Mouse (Mus musculus) MEL (cell line): ENCODE results near the gene Urod. TPM values are rescaled to one million over a fixed set of nuclear protein-coding genes. Genes with fewer than 3 reads are reported as not detected.

Experiments
- DNase-seq: peaks from one replicate; pipeline ENCODE4 v3.0.0; 2011; ENCODE audit warnings: low read depth, low spot score
- H3K27ac ChIP-seq: 2 replicates; pipeline ENCODE4 v1.5.1; 2012; ENCODE audit warnings: low read depth, mild to moderate bottlenecking, control low read depth, low read length, moderate library complexity; ENCODE audit not compliant: control insufficient read depth
- H3K27me3 ChIP-seq, 2 experiments: fragments of 150-350 bp in 1 of 2; sonication (generic) in 1 of 2; 2 replicates each; pipeline ENCODE4 v1.6.1; 2012; ENCODE audit warnings: low read length in 2 of 2, mild to moderate bottlenecking in 2 of 2, improper control_type of control experiment in 1 of 2, moderate library complexity in 1 of 2; ENCODE audit not compliant: insufficient read depth in 2 of 2, control insufficient read depth in 1 of 2
- H3K36me3 ChIP-seq, 2 experiments: 2 replicates each; pipeline ENCODE4 v1.6.1; 2012 to 2014; ENCODE audit warnings: low read length in 2 of 2, improper control_type of control experiment in 1 of 2, inconsistent platforms in 1 of 2, mild to moderate bottlenecking in 1 of 2; ENCODE audit not compliant: insufficient read depth in 2 of 2, control insufficient read depth in 1 of 2
- H3K4me1 ChIP-seq, 2 experiments: fragments of 150-350 bp in 1 of 2; sonication (generic) in 1 of 2; 2 replicates each; pipeline ENCODE4 v1.6.1; 2012; ENCODE audit warnings: low read length in 2 of 2, improper control_type of control experiment in 1 of 2, mild to moderate bottlenecking in 1 of 2; ENCODE audit not compliant: insufficient read depth in 2 of 2, control insufficient read depth in 1 of 2
- H3K4me3 ChIP-seq, 2 experiments: fragments of 150-350 bp in 1 of 2; sonication (generic) in 1 of 2; 2 replicates each; pipeline ENCODE4 v1.5.1; 2012; ENCODE audit warnings: low read depth in 2 of 2, low read length in 2 of 2, mild to moderate bottlenecking in 2 of 2, moderate library complexity in 2 of 2, control low read depth in 1 of 2, improper control_type of control experiment in 1 of 2; ENCODE audit not compliant: control insufficient read depth in 1 of 2, insufficient read depth in 1 of 2
- H3K79me2 ChIP-seq: 2 replicates; pipeline ENCODE4 v1.6.1; 2012; ENCODE audit warnings: mild to moderate bottlenecking, low read length, moderate library complexity; ENCODE audit not compliant: control insufficient read depth, poor library complexity, insufficient read depth
- H3K9ac ChIP-seq: 2 replicates; pipeline ENCODE4 v1.6.1; 2012; ENCODE audit warnings: low read depth, mild to moderate bottlenecking, control low read depth, low read length, moderate library complexity; ENCODE audit not compliant: control insufficient read depth, poor library complexity, severe bottlenecking
- H3K9me3 ChIP-seq: fragments of 150-350 bp; sonication (generic); replicated peaks from 2 replicates; pipeline ENCODE4 v1.6.1; 2012; ENCODE audit warnings: mild to moderate bottlenecking, low read length, improper control_type of control experiment, moderate library complexity; ENCODE audit not compliant: insufficient read depth
- CHD2 ChIP-seq: IDR thresholded peaks from 2 replicates; pipeline ENCODE4 v1.6.1; 2011; ENCODE audit warnings: low read length, improper control_type of control experiment
- ETS1 ChIP-seq: IDR thresholded peaks from 2 replicates; pipeline ENCODE4 v1.6.1; 2012; ENCODE audit warnings: low read depth, mild to moderate bottlenecking, inconsistent platforms, low read length, improper control_type of control experiment, moderate library complexity
- GATA1 ChIP-seq: IDR thresholded peaks from 2 replicates; pipeline ENCODE4 v1.6.1; 2011; ENCODE audit warnings: low read depth, low read length, improper control_type of control experiment
- HCFC1 ChIP-seq: IDR thresholded peaks from 2 replicates; pipeline ENCODE4 v1.6.1; 2012; ENCODE audit warnings: low read depth, mild to moderate bottlenecking, inconsistent platforms, low read length, improper control_type of control experiment, moderate library complexity
- JUND ChIP-seq: IDR thresholded peaks from 2 replicates; pipeline ENCODE4 v1.6.1; 2011; ENCODE audit warnings: low read depth, mild to moderate bottlenecking, improper control_type of control experiment, low read length
- MAX ChIP-seq: IDR thresholded peaks from 2 replicates; pipeline ENCODE4 v1.6.1; 2011; ENCODE audit warnings: low read length, improper control_type of control experiment
- MEF2A ChIP-seq: IDR thresholded peaks from 2 replicates; pipeline ENCODE4 v1.6.1; 2014; ENCODE audit warnings: low read depth, mild to moderate bottlenecking, inconsistent platforms, low read length, improper control_type of control experiment; ENCODE audit not compliant: poor library complexity, insufficient replicate concordance, severe bottlenecking; ENCODE audit errors: extremely low read depth
- MXI1 ChIP-seq: IDR thresholded peaks from 2 replicates; pipeline ENCODE4 v1.6.1; 2011; ENCODE audit warnings: mild to moderate bottlenecking, low read depth, low read length, improper control_type of control experiment
- MYB ChIP-seq: IDR thresholded peaks from 2 replicates; pipeline ENCODE4 v1.6.1; 2011; ENCODE audit warnings: mild to moderate bottlenecking, low read depth, low read length, improper control_type of control experiment
- MYC ChIP-seq: IDR thresholded peaks from 2 replicates; pipeline ENCODE4 v1.6.1; 2011; ENCODE audit warnings: low read depth, mild to moderate bottlenecking, low read length, improper control_type of control experiment, moderate library complexity
- NRF1 ChIP-seq: IDR thresholded peaks from 2 replicates; pipeline ENCODE4 v1.6.1; 2014; ENCODE audit warnings: low read depth, mild to moderate bottlenecking, inconsistent platforms, low read length, improper control_type of control experiment, moderate library complexity; ENCODE audit not compliant: poor library complexity, insufficient read depth, severe bottlenecking
- POLR2A ChIP-seq, 2 experiments: IDR thresholded peaks; 2 replicates each; pipeline ENCODE4 v1.6.1; 2011 to 2012; ENCODE audit warnings: low read length in 2 of 2, mild to moderate bottlenecking in 2 of 2, control low read depth in 1 of 2, improper control_type of control experiment in 1 of 2, low read depth in 1 of 2, moderate library complexity in 1 of 2; ENCODE audit not compliant: control insufficient read depth in 1 of 2, insufficient read depth in 1 of 2, poor library complexity in 1 of 2
- POLR2AphosphoS2 ChIP-seq: IDR thresholded peaks from 2 replicates; pipeline ENCODE4 v1.6.1; 2011; ENCODE audit warnings: low read length, improper control_type of control experiment
- RAD21 ChIP-seq: IDR thresholded peaks from 2 replicates; pipeline ENCODE4 v1.6.1; 2011; ENCODE audit warnings: mild to moderate bottlenecking, low read depth, low read length, improper control_type of control experiment
- RCOR1 ChIP-seq: IDR thresholded peaks from 2 replicates; pipeline ENCODE4 v1.6.1; 2012; ENCODE audit warnings: low read depth, mild to moderate bottlenecking, inconsistent platforms, low read length, improper control_type of control experiment
- SIN3A ChIP-seq: IDR thresholded peaks from 2 replicates; pipeline ENCODE4 v1.6.1; 2012; ENCODE audit warnings: low read length, improper control_type of control experiment, inconsistent platforms
- SMC3 ChIP-seq: IDR thresholded peaks from 2 replicates; pipeline ENCODE4 v1.6.1; 2011; ENCODE audit warnings: low read depth, low read length, improper control_type of control experiment
- TBP ChIP-seq: IDR thresholded peaks from 2 replicates; pipeline ENCODE4 v1.8.0; 2011; ENCODE audit warnings: low read depth, low read length, improper control_type of control experiment
- TCF12 ChIP-seq: IDR thresholded peaks from 2 replicates; pipeline ENCODE4 v1.6.1; 2014; ENCODE audit warnings: low read depth, mild to moderate bottlenecking, inconsistent platforms, low read length, improper control_type of control experiment, moderate library complexity
- UBTF ChIP-seq: IDR thresholded peaks from 2 replicates; pipeline ENCODE4 v1.6.1; 2012; ENCODE audit warnings: low read depth, mild to moderate bottlenecking, inconsistent platforms, low read length, improper control_type of control experiment, moderate library complexity, borderline replicate concordance; ENCODE audit not compliant: insufficient read depth
- USF1 ChIP-seq: IDR thresholded peaks from 2 replicates; pipeline ENCODE4 v1.6.1; 2014; ENCODE audit warnings: low read depth, mild to moderate bottlenecking, inconsistent platforms, low read length, improper control_type of control experiment, moderate library complexity
- USF2 ChIP-seq, 2 experiments: IDR thresholded peaks; 2 replicates each; pipeline ENCODE4 v1.6.1; 2011 to 2012; ENCODE audit warnings: improper control_type of control experiment in 2 of 2, low read length in 2 of 2, borderline replicate concordance in 1 of 2, inconsistent platforms in 1 of 2, low read depth in 1 of 2, mild to moderate bottlenecking in 1 of 2; ENCODE audit not compliant: insufficient read depth in 1 of 2
- ZC3H11A ChIP-seq: IDR thresholded peaks from 2 replicates; pipeline ENCODE4 v1.6.1; 2012; ENCODE audit warnings: low read depth, mild to moderate bottlenecking, inconsistent platforms, low read length, improper control_type of control experiment
- ZMIZ1 ChIP-seq: IDR thresholded peaks from 2 replicates; pipeline ENCODE4 v1.6.1; 2012; ENCODE audit warnings: low read depth, mild to moderate bottlenecking, inconsistent platforms, low read length, improper control_type of control experiment, moderate library complexity
- ZNF384 ChIP-seq: IDR thresholded peaks from 2 replicates; pipeline ENCODE4 v1.6.1; 2012; ENCODE audit warnings: low read depth, mild to moderate bottlenecking, inconsistent platforms, low read length, improper control_type of control experiment
- polyA plus RNA-seq, 2 experiments: library from polyadenylated mRNA; stranded (reverse) in 1 of 2; unstranded in 1 of 2; fragments of >175 nt in 1 of 2; fragments of >200 nt in 1 of 2; gene quantifications; 2 replicates each; pipeline versions ENCODE4 v1.2.1 to v1.2.4; 2012; ENCODE audit warnings: low replicate concordance in 2 of 2, low read depth in 1 of 2; ENCODE audit not compliant: insufficient read length in 2 of 2, insufficient read depth in 1 of 2, missing spikeins in 1 of 2
- total RNA-seq: library from RNA; depleted of rRNA; stranded (reverse); fragments of 300-350 nt; gene quantifications from 2 replicates; pipeline ENCODE4 v1.2.3, GENCODE M21; 2012

The Urod gene
- total and polyA plus RNA-seq, 3 experiments, result 108 to 645 (median 132) TPM

GRCm38 (mm10) chr4:117040791-117041190 is 46.6 kb upstream of the Urod start:
- Histone ChIP-seq H3K9me3 (no peaks in the 10 kb centered on the region), H3K4me1 (no peaks in the 10 kb centered on the region), H3K4me3 (no peak overlapping the region), H3K79me2 (no peaks in the 10 kb centered on the region; the same call in 1 of the 2 replicates), H3K9ac (no peak overlapping the region), H3K27ac (no peak overlapping the region), H3K36me3 (peaks cover 2 to 11% of the 10 kb centered on the region in 2 experiments), H3K27me3 (no peaks in the 10 kb centered on the region)
- TF ChIP-seq SMC3, result no peak
- no peak for TF ChIP-seq POLR2A (IDR thresholded peaks at IDR 0.05; ENCODE audit: control insufficient read depth in 1 of 2, insufficient read depth in 1 of 2, low read depth in 1 of 2, low read length in 2 of 2, poor library complexity in 1 of 2)
- no peak for TF ChIP-seq HCFC1
- no peak for TF ChIP-seq POLR2AphosphoS2
- no peak for TF ChIP-seq ETS1
- no peak for TF ChIP-seq GATA1
- TF ChIP-seq ZNF384, result no peak
- no peak for TF ChIP-seq MYC
- no peak for TF ChIP-seq USF2 (IDR thresholded peaks at IDR 0.05; ENCODE audit: borderline replicate concordance in 1 of 2, insufficient read depth in 1 of 2, low read depth in 1 of 2, low read length in 2 of 2)
- TF ChIP-seq USF1, result no peak
- TF ChIP-seq MAX, result no peak
- no peak for TF ChIP-seq MYB
- no peak for TF ChIP-seq TBP
- TF ChIP-seq MXI1, result no peak
- TF ChIP-seq ZMIZ1, result no peak
- TF ChIP-seq UBTF, result no peak
- TF ChIP-seq SIN3A, result no peak
- no peak for DNase-seq

GRCm38 (mm10) chr4:117039925-117040687 is 45.9 kb upstream of the Urod start:
- Histone ChIP-seq H3K9me3 (no peaks in the 10 kb centered on the region), H3K36me3 (peaks cover 2 to 11% of the 10 kb centered on the region in 2 experiments), H3K27ac (no peak overlapping the region), H3K4me3 (no peak overlapping the region), H3K9ac (no peak overlapping the region), H3K4me1 (no peaks in the 10 kb centered on the region), H3K27me3 (no peaks in the 10 kb centered on the region), H3K79me2 (no peaks in the 10 kb centered on the region; the same call in 1 of the 2 replicates)
- TF ChIP-seq JUND (no peak), RCOR1 (no peak), MEF2A (no peak), MYB (no peak), RAD21 (no peak), ZMIZ1 (no peak), NRF1 (no peak), UBTF (no peak), TBP (no peak), POLR2AphosphoS2 (no peak), MYC (no peak), CHD2 (no peak), HCFC1 (no peak), ZNF384 (no peak), SMC3 (no peak), ETS1 (no peak), ZC3H11A (no peak), TCF12 (no peak), USF1 (no peak)
- DNase-seq, result no peak
